Mouse (Mus musculus) liver, adult (tissue): ENCODE measurements around the gene Dact1.

ENCODE experiments used
- GATA4 ChIP-seq: IDR thresholded peaks from 2 replicates; pipeline ENCODE4 v1.6.1; 2014; ENCODE audit warnings: mild to moderate bottlenecking, low read length; ENCODE audit not compliant: insufficient replicate concordance

Gene Dact1

GRCm38 (mm10) chr12:71362425-71362824 lies 52.7 kb downstream of the Dact1 start:
- no peak for TF ChIP-seq GATA4

- TF ChIP-seq GATA4, result no peak
Observed at GRCm38 (mm10) chr12:71364106-71364505, 54.4 kb downstream of the Dact1 start.

GRCm38 (mm10) chr12:71364531-71364930 lies 54.8 kb downstream of the Dact1 start:
- no peak for TF ChIP-seq GATA4

GRCm38 (mm10) chr12:71365208-71365607 lies 55.5 kb downstream of the Dact1 start:
- no peak for TF ChIP-seq GATA4

- TF ChIP-seq GATA4, result no peak
Observed at GRCm38 (mm10) chr12:71366175-71366574, 56.5 kb downstream of the Dact1 start.

- TF ChIP-seq GATA4, result no peak
Observed at GRCm38 (mm10) chr12:71368631-71369030, 58.9 kb downstream of the Dact1 start.
